Mouse (Mus musculus) heart, adult 2 months (tissue): ENCODE results near the gene Anxa7. TPM values are rescaled to one million over a fixed set of nuclear protein-coding genes. Genes with fewer than 3 reads are reported as not detected.

Experiments used
- DNase-seq, 2 experiments: peaks; one replicate each; pipeline ENCODE4 v3.0.0; 2021
- H3K27ac ChIP-seq: fragments of 200-600 bp; 2 replicates; pipeline ENCODE4 v1.8.1; 2022
- H3K27me3 ChIP-seq: fragments of 200-500 bp; 2 replicates; pipeline ENCODE4 v1.6.1; 2012; ENCODE audit warnings: mild to moderate bottlenecking, low read length, inconsistent platforms, mixed read lengths; ENCODE audit not compliant: control insufficient read depth, insufficient read depth
- H3K36me3 ChIP-seq: fragments of 200-500 bp; 2 replicates; pipeline ENCODE4 v1.6.1; 2012; ENCODE audit warnings: low read length, inconsistent platforms; ENCODE audit not compliant: control insufficient read depth, insufficient read depth
- H3K4me1 ChIP-seq: fragments of 200-500 bp; 2 replicates; pipeline ENCODE4 v1.6.1; 2011; ENCODE audit warnings: low read length; ENCODE audit not compliant: control insufficient read depth, insufficient read depth
- H3K4me3 ChIP-seq: fragments of 200-600 bp; 2 replicates; pipeline ENCODE4 v1.8.1; 2022
- H3K79me2 ChIP-seq: fragments of 200-500 bp; replicated peaks from 2 replicates; pipeline ENCODE4 v1.6.1; 2012; ENCODE audit warnings: mild to moderate bottlenecking, inconsistent platforms, low read length, moderate library complexity, mixed read lengths; ENCODE audit not compliant: control insufficient read depth, insufficient read depth
- H3K9ac ChIP-seq: fragments of 200-500 bp; 2 replicates; pipeline ENCODE4 v1.6.1; 2012; ENCODE audit warnings: low read depth, mild to moderate bottlenecking, control low read depth, inconsistent platforms, low read length, mixed read lengths
- CTCF ChIP-seq: fragments of 200-600 bp; IDR thresholded peaks from 2 replicates; pipeline ENCODE4 v1.8.1; 2022; ENCODE audit warnings: antibody characterized with exemption, mild to moderate bottlenecking, moderate library complexity
- EP300 ChIP-seq: fragments of 200-500 bp; IDR thresholded peaks from 2 replicates; pipeline ENCODE4 v1.6.1; 2011; ENCODE audit warnings: low read depth, low read length, control low read depth; ENCODE audit not compliant: insufficient read depth
- POLR2A ChIP-seq: fragments of 200-500 bp; IDR thresholded peaks from 2 replicates; pipeline ENCODE4 v1.6.1; 2011; ENCODE audit warnings: mild to moderate bottlenecking, low read depth, low read length, control low read depth; ENCODE audit not compliant: insufficient read depth
- WGBS: fragments of 180-500 bp; shearing (Covaris S2); methylation state at CpG from one replicate; pipeline ENCODE4 v1.1.7; 2018; 5-methylcytosine and 5-hydroxymethylcytosine counted together
- intact Hi-C: fragments of 180-260 bp; cut with DNase I; formaldehyde crosslinking; loops from one replicate; pipeline ENCODE4 v1.15.1; 2025
- polyA plus RNA-seq: library from polyadenylated mRNA; depleted of rRNA; stranded (reverse); fragments of >200 nt; gene quantifications from 2 replicates; pipeline ENCODE4 v1.2.3, GENCODE M21; 2012; rRNA removed
- total RNA-seq, 2 experiments: library from RNA; stranded (reverse); gene quantifications; 2 replicates each; pipeline ENCODE4 v1.2.3; 2021

Gene Anxa7
- total and polyA plus RNA-seq, 3 experiments = 49.3 to 55.1 (median 55.1) TPM

DNA sequence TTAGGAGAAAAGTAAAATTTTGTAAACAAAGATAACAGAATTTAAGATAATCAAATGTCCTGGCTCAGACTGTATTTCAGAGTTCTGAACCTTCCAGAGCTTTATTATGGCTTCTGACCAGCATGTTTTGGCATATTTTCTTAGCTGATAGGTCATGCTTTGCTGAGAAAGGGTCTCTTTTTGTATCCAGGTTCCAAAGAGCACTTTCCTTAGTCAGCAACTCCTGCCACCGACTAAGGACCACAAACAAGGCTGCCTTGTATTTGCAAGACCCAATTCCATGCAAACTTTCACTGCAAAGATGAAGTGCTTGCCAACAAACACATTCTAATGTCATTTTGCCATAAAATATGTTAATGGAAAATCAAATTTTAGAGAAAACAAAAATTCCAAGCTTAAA lies 50.1 kb downstream of the Anxa7 start:
- no peak overlapping the region for H3K27ac ChIP-seq
- H3K4me1 ChIP-seq = no peaks in the 10 kb centered on the region
- DNase-seq = no peak
- WGBS = 29% methylated on average over 1 of the region's 1 CpGs
- TF ChIP-seq POLR2A (no peak), EP300 (no peak), CTCF (no peak)
- no peak overlapping the region for H3K4me3 ChIP-seq
- no peaks in the 10 kb centered on the region for H3K79me2 ChIP-seq
- intact Hi-C loops = no loop called here
- no peaks in the 10 kb centered on the region for H3K36me3 ChIP-seq
- no peak overlapping the region for H3K9ac ChIP-seq
- H3K27me3 ChIP-seq = no peaks in the 10 kb centered on the region

DNA sequence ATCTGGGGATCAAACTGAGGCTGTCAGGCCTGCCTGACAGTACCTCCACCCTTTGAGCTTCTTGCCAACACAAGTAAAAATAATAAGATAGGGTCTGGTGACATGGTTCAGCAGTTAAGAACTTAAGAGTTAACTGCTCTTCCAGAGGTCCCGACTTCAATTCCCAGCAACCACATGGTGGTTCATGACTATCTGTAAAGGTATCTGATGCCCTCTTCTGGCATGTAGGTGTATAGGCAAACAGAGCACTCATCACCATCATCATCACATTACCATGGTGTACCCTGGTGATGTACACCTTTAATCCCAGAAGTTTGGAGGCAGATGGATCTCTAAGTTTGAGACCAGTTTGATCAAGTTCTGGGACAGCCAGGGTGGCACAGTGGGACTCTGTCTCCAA lies 51.3 kb downstream of the Anxa7 start:
- Histone ChIP-seq H3K9ac (no peak overlapping the region), H3K4me3 (no peak overlapping the region), H3K27ac (no peak overlapping the region), H3K27me3 (no peaks in the 10 kb centered on the region), H3K79me2 (no peaks in the 10 kb centered on the region), H3K4me1 (no peaks in the 10 kb centered on the region), H3K36me3 (no peaks in the 10 kb centered on the region)
- DNase-seq = no peak
- TF ChIP-seq EP300 (no peak), CTCF (peak; percentile 22; the same call in 1 of the 2 replicates)
- intact Hi-C loops = no loop called here
- 33% methylated on average over 1 of the region's 1 CpGs for WGBS

DNA sequence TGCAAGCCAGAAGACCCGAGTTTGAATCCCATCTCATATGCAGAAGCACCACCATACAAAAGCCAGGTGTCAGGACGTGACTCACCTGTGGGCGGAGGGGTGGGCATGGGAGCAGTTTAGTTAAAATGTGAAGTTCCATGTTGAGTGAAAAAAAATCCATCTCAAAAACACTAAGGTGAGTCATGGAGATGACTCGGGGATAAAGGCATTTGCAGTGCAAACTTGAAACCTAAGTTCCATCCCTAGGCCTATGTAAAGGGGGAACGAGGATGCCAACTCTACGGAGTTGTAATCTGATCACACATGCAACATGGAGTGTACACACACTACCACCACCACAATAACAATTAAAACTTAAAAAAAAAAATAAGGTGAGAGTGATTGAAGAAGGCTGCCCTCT lies 56.9 kb downstream of the Anxa7 start:
- TF ChIP-seq POLR2A = no peak
- TF ChIP-seq CTCF = no peak
- TF ChIP-seq EP300 = no peak
- no peak overlapping the region for H3K27ac ChIP-seq
- no peaks in the 10 kb centered on the region for H3K79me2 ChIP-seq
- H3K27me3 ChIP-seq = no peaks in the 10 kb centered on the region
- no peaks in the 10 kb centered on the region for H3K36me3 ChIP-seq
- WGBS = 92% methylated on average over 6 of the region's 6 CpGs
- no peaks in the 10 kb centered on the region for H3K4me1 ChIP-seq
- no peak for DNase-seq
- intact Hi-C loops = no loop called here
- no peak overlapping the region for H3K9ac ChIP-seq
- H3K4me3 ChIP-seq = no peak overlapping the region

DNA sequence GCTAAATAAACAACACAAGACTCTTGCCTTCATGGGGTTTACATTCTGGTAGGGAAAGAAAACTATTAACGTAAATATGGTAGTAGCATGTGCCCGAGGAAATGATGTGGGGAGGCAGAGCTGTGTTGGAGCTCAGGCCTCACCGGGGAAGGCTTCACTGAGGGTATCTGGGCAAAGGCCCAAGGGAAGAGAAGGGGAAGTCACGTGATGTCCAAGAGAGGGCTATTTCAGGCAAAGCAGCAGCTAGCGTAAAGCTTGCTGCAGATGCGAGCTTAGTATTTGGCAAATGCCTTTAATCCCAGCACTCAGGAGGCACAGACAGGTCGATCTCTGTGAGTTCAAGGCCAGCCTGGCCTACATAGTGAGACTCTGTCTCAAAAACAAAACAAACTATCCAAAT lies 57.7 kb downstream of the Anxa7 start:
- intact Hi-C loops = no loop called here
- DNase-seq = peak in 1 of 2 experiments; percentile 10
- Histone ChIP-seq H3K79me2 (no peaks in the 10 kb centered on the region), H3K9ac (no peak overlapping the region), H3K36me3 (no peaks in the 10 kb centered on the region), H3K27ac (no peak overlapping the region), H3K4me3 (no peak overlapping the region), H3K4me1 (no peaks in the 10 kb centered on the region), H3K27me3 (no peaks in the 10 kb centered on the region)
- 21% methylated on average over 7 of the region's 7 CpGs for WGBS
- TF ChIP-seq POLR2A (no peak), CTCF (no peak), EP300 (no peak)

Other genes with a start within 250 kb of the Anxa7 start
- gene Kcnk16, start 210.9 kb downstream of the Anxa7 start, total RNA-seq = not detected
- gene Kcnk16, start 210.9 kb downstream of the Anxa7 start, polyA plus RNA-seq = not detected in 2 replicates
- 10 to 100 TPM; 35.7 to 37.7 TPM for gene Nudt13, start 185.4 kb downstream of the Anxa7 start, total RNA-seq
- 27.4 and 34.1 TPM in 2 replicates for gene Nudt13, start 185.4 kb downstream of the Anxa7 start, polyA plus RNA-seq
- 10 to 100 TPM; 31.7 to 36.9 TPM for gene Ecd, start 132.0 kb downstream of the Anxa7 start, total RNA-seq
- gene Ecd, start 132.0 kb downstream of the Anxa7 start, polyA plus RNA-seq = 16.2 and 26.2 TPM in 2 replicates
- gene Fam149b, start 132.0 kb downstream of the Anxa7 start, total RNA-seq = 10 to 100 TPM; 29.6 to 30.1 TPM
- 23.1 and 36.5 TPM in 2 replicates for gene Fam149b, start 132.0 kb downstream of the Anxa7 start, polyA plus RNA-seq
- gene Dnajc9, start 91.2 kb downstream of the Anxa7 start, total RNA-seq = 10 to 100 TPM; 11.9 to 13.4 TPM
- 7.2 and 8.2 TPM in 2 replicates for gene Dnajc9, start 91.2 kb downstream of the Anxa7 start, polyA plus RNA-seq
- 10 to 100 TPM; 68.6 to 74.9 TPM for gene Mrps16, start 86.5 kb downstream of the Anxa7 start, total RNA-seq
- gene Mrps16, start 86.5 kb downstream of the Anxa7 start, polyA plus RNA-seq = 54.7 and 65.4 TPM in 2 replicates
- gene Cfap70, start 27.9 kb downstream of the Anxa7 start, total RNA-seq = not detected
- gene Cfap70, start 27.9 kb downstream of the Anxa7 start, polyA plus RNA-seq = 0.70 TPM in 1 of 2 replicates, not detected in the other
- under 1 TPM; 0.26 to 0.48 TPM for gene Mss51, start 16.8 kb upstream of the Anxa7 start, total RNA-seq
- gene Mss51, start 16.8 kb upstream of the Anxa7 start, polyA plus RNA-seq = 0.31 and 0.53 TPM in 2 replicates
- gene Ppp3cb, start 66.4 kb upstream of the Anxa7 start, total RNA-seq = 10 to 100 TPM; 60.9 to 69.2 TPM
- 16.0 and 35.0 TPM in 2 replicates for gene Ppp3cb, start 66.4 kb upstream of the Anxa7 start, polyA plus RNA-seq
- 10 to 100 TPM; 14.1 to 16.2 TPM for gene Usp54, start 160.9 kb upstream of the Anxa7 start, total RNA-seq
- 10.9 and 16.3 TPM in 2 replicates for gene Usp54, start 160.9 kb upstream of the Anxa7 start, polyA plus RNA-seq
- under 1 TPM; 0.31 to 0.52 TPM for gene Myoz1, start 176.4 kb upstream of the Anxa7 start, total RNA-seq
- 0.31 and 0.91 TPM in 2 replicates for gene Myoz1, start 176.4 kb upstream of the Anxa7 start, polyA plus RNA-seq
- 100 to 1,000 TPM in 1 of 2 experiments, 10 to 100 TPM in 1; 96.8 to 126 TPM for gene Synpo2l, start 188.2 kb upstream of the Anxa7 start, total RNA-seq
- gene Synpo2l, start 188.2 kb upstream of the Anxa7 start, polyA plus RNA-seq = 63.4 and 67.7 TPM in 2 replicates
- 100 to 1,000 TPM in 1 of 2 experiments, 10 to 100 TPM in 1; 98.2 to 106 TPM for gene Sec24c, start 194.2 kb upstream of the Anxa7 start, total RNA-seq
- gene Sec24c, start 194.2 kb upstream of the Anxa7 start, polyA plus RNA-seq = 133 and 146 TPM in 2 replicates
- 1 to 10 TPM; 5.3 to 5.9 TPM for gene Fut11, start 214.8 kb upstream of the Anxa7 start, total RNA-seq
- gene Fut11, start 214.8 kb upstream of the Anxa7 start, polyA plus RNA-seq = 5.3 and 6.9 TPM in 2 replicates
- 100 to 1,000 TPM in 1 of 2 experiments, 10 to 100 TPM in 1; 98.8 to 126 TPM for gene Chchd1, start 222.9 kb upstream of the Anxa7 start, total RNA-seq
- gene Chchd1, start 222.9 kb upstream of the Anxa7 start, polyA plus RNA-seq = 66.8 and 89.0 TPM in 2 replicates
- gene Zswim8, start 227.4 kb upstream of the Anxa7 start, total RNA-seq = 10 to 100 TPM; 38.5 to 40.0 TPM
- gene Zswim8, start 227.4 kb upstream of the Anxa7 start, polyA plus RNA-seq = 103 and 108 TPM in 2 replicates